Mouse (Mus musculus): ENCODE measurements around the gene Trarg1. TPM values are rescaled to one million over a fixed set of nuclear protein-coding genes. Genes with fewer than 3 reads are reported as not detected.
"Not testable (repeated sequence)": the region's sequence is repeated elsewhere in the genome, so short reads cannot be mapped to it uniquely, and the experiment has no call there.

Gene Trarg1
- 0.32 and 0.40 TPM in 2 replicates for polyA plus RNA-seq (2012; rRNA removed)

GRCm38 (mm10) chr11:76679508-76679907, at the start of gene Trarg1:
Gene Trarg1, plus strand, starts transcription at chr11:76679808.
- H3K27ac ChIP-seq (ENCODE audit: insufficient read depth, low read length); H3K4me1 ChIP-seq (ENCODE audit: control insufficient read depth, insufficient read depth, low read length); H3K4me3 ChIP-seq (ENCODE audit: insufficient read depth, low read length): not testable (repeated sequence)

GRCm38 (mm10) chr11:76630023-76630422, 49.6 kb upstream of the Trarg1 start:
- TF ChIP-seq POLR2A (IDR thresholded peaks at IDR 0.05; ENCODE audit: extremely low read depth, insufficient read depth, low read length) (no peak), CTCF (IDR thresholded peaks at IDR 0.05; ENCODE audit: extremely low read depth, insufficient read depth, low read length) (no peak)
- H3K4me3 ChIP-seq (ENCODE audit: insufficient read depth, low read length): no peak overlapping the region
- no peak overlapping the region for H3K27ac ChIP-seq (ENCODE audit: insufficient read depth, low read length)
- no peaks in the 10 kb centered on the region for H3K4me1 ChIP-seq (ENCODE audit: control insufficient read depth, insufficient read depth, low read length)

- Histone ChIP-seq H3K4me3 (ENCODE audit: insufficient read depth, low read length) (no peak overlapping the region), H3K4me1 (ENCODE audit: control insufficient read depth, insufficient read depth, low read length) (no peaks in the 10 kb centered on the region), H3K27ac (ENCODE audit: insufficient read depth, low read length) (no peak overlapping the region)
- TF ChIP-seq CTCF (IDR thresholded peaks at IDR 0.05; ENCODE audit: extremely low read depth, insufficient read depth, low read length): no peak
- no peak for TF ChIP-seq POLR2A (IDR thresholded peaks at IDR 0.05; ENCODE audit: extremely low read depth, insufficient read depth, low read length)
Measured at GRCm38 (mm10) chr11:76630487-76630886, 49.1 kb upstream of the Trarg1 start.

- H3K4me3 ChIP-seq (ENCODE audit: insufficient read depth, low read length): no peak overlapping the region
- H3K27ac ChIP-seq (ENCODE audit: insufficient read depth, low read length): no peak overlapping the region
- no peaks in the 10 kb centered on the region for H3K4me1 ChIP-seq (ENCODE audit: control insufficient read depth, insufficient read depth, low read length)
- TF ChIP-seq CTCF (IDR thresholded peaks at IDR 0.05; ENCODE audit: extremely low read depth, insufficient read depth, low read length) (no peak), POLR2A (IDR thresholded peaks at IDR 0.05; ENCODE audit: extremely low read depth, insufficient read depth, low read length) (no peak)
Measured at GRCm38 (mm10) chr11:76639269-76639985, 40.2 kb upstream of the Trarg1 start.

- TF ChIP-seq CTCF (IDR thresholded peaks at IDR 0.05; ENCODE audit: extremely low read depth, insufficient read depth, low read length) (no peak), POLR2A (IDR thresholded peaks at IDR 0.05; ENCODE audit: extremely low read depth, insufficient read depth, low read length) (no peak)
- no peak overlapping the region for H3K4me3 ChIP-seq (ENCODE audit: insufficient read depth, low read length)
- H3K27ac ChIP-seq (ENCODE audit: insufficient read depth, low read length): no peak overlapping the region
- H3K4me1 ChIP-seq (ENCODE audit: control insufficient read depth, insufficient read depth, low read length): no peaks in the 10 kb centered on the region
Measured at GRCm38 (mm10) chr11:76640231-76640630, 39.4 kb upstream of the Trarg1 start.

- Histone ChIP-seq H3K4me3 (ENCODE audit: insufficient read depth, low read length) (no peak overlapping the region), H3K4me1 (ENCODE audit: control insufficient read depth, insufficient read depth, low read length) (peaks cover 2% of the 10 kb centered on the region; the same call in 1 of the 2 replicates), H3K27ac (ENCODE audit: insufficient read depth, low read length) (no peak overlapping the region)
- TF ChIP-seq POLR2A (IDR thresholded peaks at IDR 0.05; ENCODE audit: extremely low read depth, insufficient read depth, low read length) (no peak), CTCF (IDR thresholded peaks at IDR 0.05; ENCODE audit: extremely low read depth, insufficient read depth, low read length) (no peak)
Measured at GRCm38 (mm10) chr11:76644257-76644656, 35.4 kb upstream of the Trarg1 start.

- Histone ChIP-seq H3K27ac (ENCODE audit: insufficient read depth, low read length) (no peak overlapping the region), H3K4me1 (ENCODE audit: control insufficient read depth, insufficient read depth, low read length) (peaks cover 2% of the 10 kb centered on the region; the same call in 1 of the 2 replicates), H3K4me3 (ENCODE audit: insufficient read depth, low read length) (no peak overlapping the region)
- TF ChIP-seq CTCF (IDR thresholded peaks at IDR 0.05; ENCODE audit: extremely low read depth, insufficient read depth, low read length) (no peak), POLR2A (IDR thresholded peaks at IDR 0.05; ENCODE audit: extremely low read depth, insufficient read depth, low read length) (no peak)
Measured at GRCm38 (mm10) chr11:76645036-76645435, 34.6 kb upstream of the Trarg1 start.

- peak overlapping the region; percentile 8 for H3K4me3 ChIP-seq (ENCODE audit: insufficient read depth, low read length)
- H3K4me1 ChIP-seq (ENCODE audit: control insufficient read depth, insufficient read depth, low read length): peaks cover 2% of the 10 kb centered on the region; the same call in 1 of the 2 replicates
- H3K27ac ChIP-seq (ENCODE audit: insufficient read depth, low read length): no peak overlapping the region
- TF ChIP-seq CTCF (IDR thresholded peaks at IDR 0.05; ENCODE audit: extremely low read depth, insufficient read depth, low read length): peak; percentile 87
- TF ChIP-seq POLR2A (IDR thresholded peaks at IDR 0.05; ENCODE audit: extremely low read depth, insufficient read depth, low read length): peak; percentile 67; the same call in 1 of the 2 replicates
Measured at GRCm38 (mm10) chr11:76645955-76646354, 33.7 kb upstream of the Trarg1 start.

- Histone ChIP-seq H3K27ac (ENCODE audit: insufficient read depth, low read length) (no peak overlapping the region), H3K4me3 (ENCODE audit: insufficient read depth, low read length) (0 out of 2 replicates have a peak overlapping the region, but pooled peaks have one; percentile 0), H3K4me1 (ENCODE audit: control insufficient read depth, insufficient read depth, low read length) (peaks cover 2% of the 10 kb centered on the region; the same call in 1 of the 2 replicates)
- TF ChIP-seq CTCF (IDR thresholded peaks at IDR 0.05; ENCODE audit: extremely low read depth, insufficient read depth, low read length): no peak
- TF ChIP-seq POLR2A (IDR thresholded peaks at IDR 0.05; ENCODE audit: extremely low read depth, insufficient read depth, low read length): no peak
Measured at GRCm38 (mm10) chr11:76647062-76647461, 32.5 kb upstream of the Trarg1 start.

GRCm38 (mm10) chr11:76647500-76647899, 32.1 kb upstream of the Trarg1 start:
- TF ChIP-seq CTCF (IDR thresholded peaks at IDR 0.05; ENCODE audit: extremely low read depth, insufficient read depth, low read length) (peak; percentile 90), POLR2A (IDR thresholded peaks at IDR 0.05; ENCODE audit: extremely low read depth, insufficient read depth, low read length) (no peak)
- no peak overlapping the region for H3K27ac ChIP-seq (ENCODE audit: insufficient read depth, low read length)

More at GRCm38 (mm10) chr11:76647500-76647899, 32.1 kb upstream of the Trarg1 start:
- Histone ChIP-seq H3K4me3 (ENCODE audit: insufficient read depth, low read length) (0 out of 2 replicates have a peak overlapping the region, but pooled peaks have one; percentile 0), H3K4me1 (ENCODE audit: control insufficient read depth, insufficient read depth, low read length) (peaks cover 2% of the 10 kb centered on the region; the same call in 1 of the 2 replicates)

Data from cortical plate, adult 2 months (tissue).